Mouse (Mus musculus): Measurements from ENCODE around the gene Plcd1.

The Plcd1 gene

DNA sequence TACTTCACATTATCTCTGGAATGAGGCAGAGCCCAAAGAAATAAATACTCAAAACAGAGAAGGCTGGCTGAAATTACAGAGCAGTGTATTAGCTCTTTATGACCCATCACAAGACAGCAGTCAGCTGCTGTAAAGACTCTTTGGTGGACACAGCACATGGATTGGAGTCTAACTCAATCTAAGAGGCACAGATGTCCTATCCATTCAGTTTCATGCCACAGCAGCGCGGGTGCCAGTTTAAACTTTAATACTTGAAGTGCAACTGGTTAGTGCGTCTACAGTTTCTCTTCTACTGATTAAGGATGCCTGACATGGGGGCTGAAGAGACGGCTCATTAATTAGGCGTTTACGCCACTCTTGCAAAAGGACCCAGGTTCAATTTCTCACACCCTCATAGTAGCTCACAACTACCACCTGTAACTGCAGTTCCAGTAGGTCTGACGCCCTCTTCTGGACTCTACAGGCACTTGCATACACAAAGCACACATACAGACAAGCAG, 67.4 kb downstream of the Plcd1 start:
- no peak for DNase-seq (ENCODE audit: low read depth in 2 of 2, low spot score in 2 of 2)

DNA sequence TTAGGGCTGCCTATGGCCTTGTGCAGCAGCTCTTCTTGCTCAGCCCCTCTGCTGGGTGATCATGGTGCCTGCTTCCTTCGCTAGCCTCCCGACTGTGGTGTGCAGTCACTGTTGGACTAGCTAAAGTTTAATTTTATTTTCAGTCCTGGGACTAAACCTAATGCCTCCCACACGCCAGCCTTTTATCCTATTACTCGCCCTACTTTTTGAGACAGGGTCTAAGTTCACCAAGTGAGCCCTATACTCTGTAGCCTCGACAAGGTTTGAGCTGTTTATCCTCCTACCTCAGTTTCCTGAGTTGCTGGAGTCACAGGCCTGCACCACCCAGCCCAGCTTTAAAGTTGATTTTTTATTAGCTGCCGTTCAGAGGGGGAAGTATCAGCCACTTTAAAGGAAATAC, 68.0 kb downstream of the Plcd1 start:
- no peak for DNase-seq (ENCODE audit: low read depth in 2 of 2, low spot score in 2 of 2)

- DNase-seq (ENCODE audit: low read depth in 2 of 2, low spot score in 2 of 2): no peak
Observed at GRCm38 (mm10) chr9:119021731-119022130, 71.6 kb downstream of the Plcd1 start.

All from CD8-positive naive resting alpha-beta T cell, adult 2 months (primary cell).